Mouse (Mus musculus) heart, adult 2 months (tissue): ENCODE results near the gene Hint3. TPM values are rescaled to one million over a fixed set of nuclear protein-coding genes. Genes with fewer than 3 reads are reported as not detected.

Experiments
- DNase-seq, 2 experiments: peaks; one replicate each; pipeline ENCODE4 v3.0.0; 2021
- H3K27ac ChIP-seq: fragments of 200-600 bp; 2 replicates; pipeline ENCODE4 v1.8.1; 2022
- H3K27me3 ChIP-seq: fragments of 200-500 bp; 2 replicates; pipeline ENCODE4 v1.6.1; 2012; ENCODE audit warnings: mild to moderate bottlenecking, low read length, inconsistent platforms, mixed read lengths; ENCODE audit not compliant: control insufficient read depth, insufficient read depth
- H3K36me3 ChIP-seq: fragments of 200-500 bp; 2 replicates; pipeline ENCODE4 v1.6.1; 2012; ENCODE audit warnings: low read length, inconsistent platforms; ENCODE audit not compliant: control insufficient read depth, insufficient read depth
- H3K4me1 ChIP-seq: fragments of 200-500 bp; 2 replicates; pipeline ENCODE4 v1.6.1; 2011; ENCODE audit warnings: low read length; ENCODE audit not compliant: control insufficient read depth, insufficient read depth
- H3K4me3 ChIP-seq: fragments of 200-600 bp; 2 replicates; pipeline ENCODE4 v1.8.1; 2022
- H3K79me2 ChIP-seq: fragments of 200-500 bp; replicated peaks from 2 replicates; pipeline ENCODE4 v1.6.1; 2012; ENCODE audit warnings: mild to moderate bottlenecking, inconsistent platforms, low read length, moderate library complexity, mixed read lengths; ENCODE audit not compliant: control insufficient read depth, insufficient read depth
- H3K9ac ChIP-seq: fragments of 200-500 bp; 2 replicates; pipeline ENCODE4 v1.6.1; 2012; ENCODE audit warnings: low read depth, mild to moderate bottlenecking, control low read depth, inconsistent platforms, low read length, mixed read lengths
- CTCF ChIP-seq: fragments of 200-600 bp; IDR thresholded peaks from 2 replicates; pipeline ENCODE4 v1.8.1; 2022; ENCODE audit warnings: antibody characterized with exemption, mild to moderate bottlenecking, moderate library complexity
- EP300 ChIP-seq: fragments of 200-500 bp; IDR thresholded peaks from 2 replicates; pipeline ENCODE4 v1.6.1; 2011; ENCODE audit warnings: low read depth, low read length, control low read depth; ENCODE audit not compliant: insufficient read depth
- POLR2A ChIP-seq: fragments of 200-500 bp; IDR thresholded peaks from 2 replicates; pipeline ENCODE4 v1.6.1; 2011; ENCODE audit warnings: mild to moderate bottlenecking, low read depth, low read length, control low read depth; ENCODE audit not compliant: insufficient read depth
- WGBS: fragments of 180-500 bp; shearing (Covaris S2); methylation state at CpG from one replicate; pipeline ENCODE4 v1.1.7; 2018; 5-methylcytosine and 5-hydroxymethylcytosine counted together
- intact Hi-C: fragments of 180-260 bp; cut with DNase I; formaldehyde crosslinking; loops from one replicate; pipeline ENCODE4 v1.15.1; 2025
- long read RNA-seq: library from polyadenylated mRNA; stranded (forward); transcript quantifications from one replicate; pipeline ENCODE4 v2.0.0, GENCODE M21; 2021
- polyA plus RNA-seq: library from polyadenylated mRNA; depleted of rRNA; stranded (reverse); fragments of >200 nt; gene quantifications from 2 replicates; pipeline ENCODE4 v1.2.3, GENCODE M21; 2012; rRNA removed
- total RNA-seq, 2 experiments: library from RNA; stranded (reverse); gene quantifications; 2 replicates each; pipeline ENCODE4 v1.2.3; 2021

Gene Hint3
- total RNA-seq (10 to 100 TPM; 70.1 to 92.3 TPM), polyA plus RNA-seq (22.4 and 40.4 TPM in 2 replicates)
- long read RNA-seq, transcript Hint3-203 (5 exons, 875 nt) = major isoform, 92 of 95 reads
- long read RNA-seq, partial matches to known transcripts = 1 of 95 reads
- long read RNA-seq, other reads (novel, unspliced or antisense) = 2 of 95 reads

DNA sequence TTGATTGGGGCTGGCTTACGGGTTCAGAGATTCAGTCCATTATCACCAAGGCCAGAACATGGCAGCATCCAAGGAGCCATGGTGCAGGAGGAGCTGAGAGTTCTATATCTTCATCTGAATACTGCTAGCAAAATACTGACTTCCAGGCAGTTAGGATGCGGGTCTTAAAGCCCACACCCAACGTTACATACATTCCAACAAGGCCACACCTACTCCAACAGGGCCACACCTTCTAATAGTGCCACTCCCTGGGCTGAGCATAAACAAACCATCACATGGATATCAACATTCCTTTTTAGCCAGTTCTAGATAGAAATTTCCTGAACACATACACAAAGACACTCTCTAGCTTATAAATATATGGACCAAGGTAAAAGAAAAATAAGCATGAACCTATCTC, at the start of gene Hint3:
Gene Hint3 (minus strand): TSS at position 120 of the 400 bp plus-strand sequence.
- no peak for DNase-seq
- no peaks in the 10 kb centered on the region for H3K79me2 ChIP-seq
- intact Hi-C loops = loop anchor here (2.0 kb wide), 1 partner anchor 63 kb away; no protein-coding TSS in a partner anchor
- H3K4me1 ChIP-seq = no peaks in the 10 kb centered on the region
- no peaks in the 10 kb centered on the region for H3K36me3 ChIP-seq
- 87% methylated on average over 3 of the region's 3 CpGs for WGBS
- H3K9ac ChIP-seq = no peak within 1 kb of the TSS
- no peaks in the 10 kb centered on the region for H3K27me3 ChIP-seq
- no peak within 1 kb of the TSS for H3K27ac ChIP-seq
- H3K4me3 ChIP-seq = no peak within 1 kb of the TSS
- TF ChIP-seq CTCF (no peak), POLR2A (no peak), EP300 (no peak)

GRCm38 (mm10) chr10:30678051-30678450, 48.6 kb upstream of the Hint3 start:
- Histone ChIP-seq H3K27me3 (no peaks in the 10 kb centered on the region), H3K27ac (no peak overlapping the region), H3K36me3 (no peaks in the 10 kb centered on the region), H3K4me1 (no peaks in the 10 kb centered on the region), H3K4me3 (no peak overlapping the region), H3K9ac (no peak overlapping the region), H3K79me2 (no peaks in the 10 kb centered on the region)
- TF ChIP-seq EP300 (no peak), CTCF (no peak), POLR2A (no peak)
- DNase-seq = no peak
- intact Hi-C loops = no loop called here
- 72% methylated on average over 2 of the region's 2 CpGs for whole genome bisulfite sequencing

- Histone ChIP-seq H3K36me3 (no peaks in the 10 kb centered on the region), H3K27me3 (no peaks in the 10 kb centered on the region), H3K4me3 (no peak overlapping the region), H3K79me2 (no peaks in the 10 kb centered on the region), H3K27ac (no peak overlapping the region), H3K9ac (no peak overlapping the region), H3K4me1 (no peaks in the 10 kb centered on the region)
- WGBS = 54% methylated on average over 3 of the region's 3 CpGs
- no peak for TF ChIP-seq POLR2A
- no peak for TF ChIP-seq EP300
- no peak for TF ChIP-seq CTCF
- intact Hi-C loops = no loop called here
- no peak for DNase-seq
Observed at GRCm38 (mm10) chr10:30674825-30675224, 45.4 kb upstream of the Hint3 start.

DNA sequence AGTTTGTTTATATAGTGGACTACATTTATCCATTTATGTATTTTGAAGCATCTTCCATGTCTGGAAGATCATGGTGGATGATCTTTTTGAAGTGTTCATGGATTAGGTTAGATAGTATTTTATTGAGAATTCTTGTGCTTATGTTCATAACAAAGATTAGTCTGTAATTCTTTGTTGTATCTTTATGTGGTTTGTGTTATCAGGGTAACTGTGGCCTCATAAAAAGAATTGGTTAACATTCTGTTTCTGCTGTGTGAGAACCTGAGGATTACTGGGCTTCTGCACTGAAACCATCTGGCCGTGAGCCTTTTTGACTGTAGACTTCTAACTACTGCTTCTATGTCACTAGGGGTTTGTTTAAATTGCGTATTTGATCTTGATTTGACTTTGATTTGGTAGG, 37.1 kb upstream of the Hint3 start:
- WGBS = 94% methylated on average over 2 of the region's 2 CpGs
- intact Hi-C loops = no loop called here
- H3K36me3 ChIP-seq = no peaks in the 10 kb centered on the region
- TF ChIP-seq POLR2A (no peak), CTCF (no peak), EP300 (no peak)
- no peak overlapping the region for H3K9ac ChIP-seq
- H3K79me2 ChIP-seq = no peaks in the 10 kb centered on the region
- DNase-seq = no peak
- H3K4me3 ChIP-seq = no peak overlapping the region
- no peaks in the 10 kb centered on the region for H3K27me3 ChIP-seq
- H3K27ac ChIP-seq = no peak overlapping the region
- H3K4me1 ChIP-seq = no peaks in the 10 kb centered on the region

DNA sequence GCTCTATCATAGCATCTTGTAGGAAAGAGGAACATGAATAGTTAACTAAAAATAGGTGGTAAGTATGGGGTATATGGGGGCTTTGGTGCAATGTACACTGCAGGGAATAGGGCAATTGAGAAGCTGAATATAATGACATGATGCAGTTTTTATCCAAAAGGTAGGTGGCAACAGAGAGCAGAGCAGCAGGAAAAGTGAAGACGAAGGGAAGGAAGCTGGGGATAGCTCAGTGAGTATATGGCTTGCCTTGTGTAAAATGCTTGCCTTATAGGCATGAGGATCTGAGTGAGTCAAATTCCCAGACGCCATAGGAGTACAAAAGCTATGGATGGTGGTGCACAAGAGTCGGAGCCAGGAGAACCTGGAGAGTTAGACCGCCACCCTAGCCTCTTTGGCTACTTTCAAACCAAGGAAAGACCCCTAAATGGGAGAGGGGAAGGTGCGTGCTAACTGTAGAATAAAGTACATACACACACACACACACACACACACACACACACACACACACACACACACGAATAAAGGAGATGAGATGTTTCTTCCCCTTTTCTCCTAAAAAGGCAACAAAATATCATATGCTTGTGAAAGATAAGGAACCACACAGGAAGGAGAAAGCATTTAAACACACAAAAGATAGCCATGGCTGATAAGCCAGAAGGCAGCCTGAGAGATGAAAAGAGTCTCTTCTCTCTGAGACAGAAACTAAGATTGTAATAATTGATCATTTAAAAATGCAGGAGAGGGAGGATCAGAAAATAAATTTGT, 31.3 kb upstream of the Hint3 start:
- Histone ChIP-seq H3K9ac (no peak overlapping the region), H3K79me2 (no peaks in the 10 kb centered on the region), H3K4me1 (no peaks in the 10 kb centered on the region), H3K27ac (no peak overlapping the region), H3K27me3 (no peaks in the 10 kb centered on the region), H3K36me3 (no peaks in the 10 kb centered on the region), H3K4me3 (no peak overlapping the region)
- 76% methylated on average over 6 of the region's 6 CpGs for WGBS
- DNase-seq = no peak
- TF ChIP-seq EP300 (no peak), CTCF (peak; percentile 53)
- intact Hi-C loops = loop anchor here (5.0 kb wide), 1 partner anchor 147 kb away; no protein-coding TSS in a partner anchor

DNA sequence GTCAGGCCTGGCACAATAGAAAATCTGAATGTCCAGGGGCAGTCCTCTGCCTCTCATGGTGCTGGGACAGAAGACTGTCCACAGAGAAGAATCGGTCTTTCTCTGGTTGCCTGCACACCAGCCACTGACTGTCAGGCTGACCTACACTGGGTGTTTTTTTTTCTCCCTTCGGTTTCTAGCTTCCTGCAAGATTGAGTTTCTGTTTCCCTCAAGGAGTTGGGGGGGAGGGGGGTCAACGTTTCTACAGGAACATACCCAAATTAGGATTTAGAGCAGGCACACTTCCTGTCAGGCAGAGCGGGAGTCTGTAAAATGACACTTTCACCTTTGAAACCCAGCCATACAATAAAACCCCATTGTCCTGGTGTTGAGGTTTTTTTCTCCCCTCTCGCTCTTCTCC, 26.2 kb upstream of the Hint3 start:
- Histone ChIP-seq H3K27ac (no peak overlapping the region), H3K27me3 (no peaks in the 10 kb centered on the region), H3K36me3 (peaks cover 3% of the 10 kb centered on the region), H3K4me1 (peaks cover 3% of the 10 kb centered on the region; the same call in 1 of the 2 replicates), H3K9ac (peak overlapping the region; percentile 49), H3K4me3 (peak overlapping the region; percentile 36; the same call in 1 of the 2 replicates), H3K79me2 (no peaks in the 10 kb centered on the region)
- 16% methylated on average over 5 of the region's 5 CpGs for WGBS
- no peak for TF ChIP-seq EP300
- TF ChIP-seq POLR2A = no peak
- no peak for TF ChIP-seq CTCF
- no peak for DNase-seq
- intact Hi-C loops = no loop called here
